ENCODE assay signal across 8 mouse cellular contexts in genomic region chr17:36835591-36836426, GRCm38 (mm10). TPM values are rescaled to one million over a fixed set of nuclear protein-coding genes. Genes with fewer than 3 reads are reported as not detected.
DNase-seq lines count a peak whose midpoint lies in the region; ATAC-seq and TF ChIP-seq lines count a peak whose summit lies in the region.

No protein-coding gene starts in this region.

- no peaks in the 10 kb centered on the region for H3K79me2 ChIP-seq in MEL (ENCODE audit: control insufficient read depth, insufficient read depth, low read length, poor library complexity)

- TF ChIP-seq CTCF in MEL (IDR thresholded peaks at IDR 0.05 in 2 of 3, conservative IDR thresholded peaks at IDR 0.05 in 1 of 3; ENCODE audit: control insufficient read depth in 1 of 3, insufficient read depth in 1 of 3, low read depth in 2 of 3, low read length in 3 of 3, poor library complexity in 1 of 3, severe bottlenecking in 1 of 3) = no peak
- TF ChIP-seq CTCF in cerebellum, adult 2 months (IDR thresholded peaks at IDR 0.05; ENCODE audit: borderline replicate concordance, insufficient read depth, low read depth, low read length) = no peak

- 44% methylated on average over 12 of the region's 12 CpGs for WGBS in cerebellum, adult 2 months
- 32% methylated on average over 12 of the region's 12 CpGs for WGBS in lung, embryonic 16.5 days

- peak; percentile 68 for DNase-seq in MEL (ENCODE audit: low read depth, low spot score)
- peak; percentile 44 to 56 for DNase-seq in cerebellum, adult 2 months
- peak; percentile 58 for DNase-seq in forelimb bud, embryonic 11.5 days (ENCODE audit: low read depth, low spot score)
- peak; percentile 65 for DNase-seq in heart, postnatal 4 days
- peak; percentile 18 to 50 for DNase-seq in layer of hippocampus, adult 8-10 months (ENCODE audit: low spot score in 2 of 2)
- peak; percentile 54 for DNase-seq in ovary, postnatal 36 days (ENCODE audit: low spot score)
- peak; percentile 61 to 70 for DNase-seq in thymus, postnatal 36 days

- H3K27ac ChIP-seq in MEL (ENCODE audit: control insufficient read depth, low read depth, low read length) = no peak overlapping the region
- H3K27ac ChIP-seq in cerebellum, adult 2 months (ENCODE audit: insufficient read depth, low read length) = no peak overlapping the region
- peak overlapping the region; percentile 86; the same call in 1 of the 2 replicates for H3K27ac ChIP-seq in lung, embryonic 16.5 days (ENCODE audit: low read length)

- peak overlapping the region; percentile 66 for H3K4me2 ChIP-seq in lung, embryonic 16.5 days (ENCODE audit: low read depth, low read length)

- H3K9me3 ChIP-seq in MEL (replicated peaks; ENCODE audit: insufficient read depth, low read length) = no peaks in the 10 kb centered on the region
- H3K9me3 ChIP-seq in lung, embryonic 16.5 days (ENCODE audit: control insufficient read depth, low read length) = no peaks in the 10 kb centered on the region

- no peak for TF ChIP-seq RAD21 in MEL (IDR thresholded peaks at IDR 0.05; ENCODE audit: low read depth, low read length)

- ATAC-seq in lung, embryonic 16.5 days (ENCODE audit: low read depth) = peak; percentile 18; the same call in 1 of the 2 replicates

- H3K9ac ChIP-seq in MEL (ENCODE audit: control insufficient read depth, low read depth, low read length, poor library complexity, severe bottlenecking) = peak overlapping the region; percentile 55; the same call in 1 of the 2 replicates
- peak overlapping the region; percentile 92 for H3K9ac ChIP-seq in lung, embryonic 16.5 days (ENCODE audit: low read length)

- peak overlapping the region; percentile 58 to 90; a peak in 3 of 4 replicates for H3K4me3 ChIP-seq in MEL (ENCODE audit: control insufficient read depth in 1 of 2, insufficient read depth in 1 of 2, low read depth in 2 of 2, low read length in 2 of 2)
- H3K4me3 ChIP-seq in cerebellum, adult 2 months (replicated peaks; ENCODE audit: insufficient read depth, low read depth, low read length) = no peak overlapping the region
- H3K4me3 ChIP-seq in lung, embryonic 16.5 days (ENCODE audit: low read length) = peak overlapping the region; percentile 77

- no peak for TF ChIP-seq POLR2A in MEL (IDR thresholded peaks at IDR 0.05; ENCODE audit: control insufficient read depth in 1 of 2, insufficient read depth in 1 of 2, low read depth in 1 of 2, low read length in 2 of 2, poor library complexity in 1 of 2)
- no peak for TF ChIP-seq POLR2A in cerebellum, adult 2 months (IDR thresholded peaks at IDR 0.05; ENCODE audit: borderline replicate concordance, insufficient read depth, low read length)

- H3K4me1 ChIP-seq in MEL (ENCODE audit: control insufficient read depth in 1 of 2, insufficient read depth in 2 of 2, low read length in 2 of 2) = peaks cover 6 to 10% of the 10 kb centered on the region in 2 experiments; a peak in 3 of 4 replicates
- peaks cover 7% of the 10 kb centered on the region for H3K4me1 ChIP-seq in cerebellum, adult 2 months (ENCODE audit: control insufficient read depth, insufficient read depth, low read length)
- H3K4me1 ChIP-seq in lung, embryonic 16.5 days (replicated peaks; ENCODE audit: control insufficient read depth, insufficient read depth, low read length) = peaks cover 13% of the 10 kb centered on the region; the same call in 1 of the 2 replicates

- peaks cover 9 to 10% of the 10 kb centered on the region in 2 experiments for H3K27me3 ChIP-seq in MEL (ENCODE audit: control insufficient read depth in 1 of 2, insufficient read depth in 2 of 2, low read length in 2 of 2)
- no peaks in the 10 kb centered on the region for H3K27me3 ChIP-seq in cerebellum, adult 2 months (ENCODE audit: control insufficient read depth, insufficient read depth, low read length)
- no peaks in the 10 kb centered on the region for H3K27me3 ChIP-seq in lung, embryonic 16.5 days (ENCODE audit: control insufficient read depth, insufficient read depth, low read depth, low read length)

- H3K36me3 ChIP-seq in MEL (ENCODE audit: control insufficient read depth in 1 of 2, insufficient read depth in 2 of 2, low read length in 2 of 2) = peaks cover 0 to 3% of the 10 kb centered on the region in 2 experiments; a peak in 2 of 4 replicates
- H3K36me3 ChIP-seq in lung, embryonic 16.5 days (ENCODE audit: control insufficient read depth, insufficient read depth, low read length) = no peaks in the 10 kb centered on the region

- no peak for TF ChIP-seq EP300 in MEL (IDR thresholded peaks at IDR 0.05; ENCODE audit: low read depth in 1 of 2, low read length in 2 of 2)

TF ChIP-seq in MEL, 35 proteins besides CTCF, POLR2A, EP300 and RAD21:
- no peak for TF ChIP-seq ZNF384 (IDR thresholded peaks at IDR 0.05; ENCODE audit: low read depth, low read length)
- TF ChIP-seq CHD2 (IDR thresholded peaks at IDR 0.05; ENCODE audit: low read length) = no peak
- no peak for TF ChIP-seq USF1 (IDR thresholded peaks at IDR 0.05; ENCODE audit: low read depth, low read length)
- no peak for TF ChIP-seq NELFE (IDR thresholded peaks at IDR 0.05; ENCODE audit: low read depth, low read length)
- no peak for TF ChIP-seq UBTF (IDR thresholded peaks at IDR 0.05; ENCODE audit: borderline replicate concordance, insufficient read depth, low read depth, low read length)
- no peak for TF ChIP-seq MXI1 (IDR thresholded peaks at IDR 0.05; ENCODE audit: low read depth, low read length)
- TF ChIP-seq GABPA (IDR thresholded peaks at IDR 0.05; ENCODE audit: low read depth, low read length) = no peak
- no peak for TF ChIP-seq RCOR1 (IDR thresholded peaks at IDR 0.05; ENCODE audit: low read depth, low read length)
- TF ChIP-seq MAFK (IDR thresholded peaks at IDR 0.05; ENCODE audit: borderline replicate concordance, low read depth, low read length) = no peak

RNA-seq across cellular contexts. Expression of gene Trim26, which starts 1.1 kb away (rescaled TPM):
- total RNA-seq in MEL (2012; rRNA removed) = 4.9 and 5.6 TPM in 2 replicates
- polyA plus RNA-seq in MEL (2012; ENCODE audit: insufficient read depth in 1 of 2, insufficient read length in 2 of 2, low read depth in 1 of 2, low replicate concordance in 2 of 2, missing spikeins in 1 of 2) = 10 to 100 TPM in 1 of 2 experiments, not detected in 1; 12.4 TPM
- polyA plus RNA-seq in cerebellum, adult 2 months (2012; rRNA removed) = 29.4 and 29.9 TPM in 2 replicates
- total RNA-seq in heart, postnatal 4 days (2021) = 10 to 100 TPM; 24.5 to 28.4 TPM
- total RNA-seq in layer of hippocampus, adult 8-10 months (2022) = 10 to 100 TPM; 22.1 to 26.5 (median 23.2) TPM
- 40.6 and 44.4 TPM in 2 replicates for polyA plus RNA-seq in lung, embryonic 16.5 days (2015; fragmentation: Nextera tagmentation; extraction: Ambion mirVana)

RNA-seq across cellular contexts. Expression of gene H2-M10.6, which starts 23.8 kb away (rescaled TPM):
- not detected in 2 replicates for total RNA-seq in MEL (2012; rRNA removed)
- not detected for polyA plus RNA-seq in MEL (2012; ENCODE audit: insufficient read depth in 1 of 2, insufficient read length in 2 of 2, low read depth in 1 of 2, low replicate concordance in 2 of 2, missing spikeins in 1 of 2)
- not detected in 2 replicates for polyA plus RNA-seq in cerebellum, adult 2 months (2012; rRNA removed)
- total RNA-seq in heart, postnatal 4 days (2021) = not detected
- total RNA-seq in layer of hippocampus, adult 8-10 months (2022) = not detected
- polyA plus RNA-seq in lung, embryonic 16.5 days (2015; fragmentation: Nextera tagmentation; extraction: Ambion mirVana) = not detected in 2 replicates

RNA-seq across cellular contexts. Expression of gene Trim15, which starts 31.2 kb away (rescaled TPM):
- total RNA-seq in MEL (2012; rRNA removed) = not detected in 2 replicates
- under 1 TPM in 1 of 2 experiments, not detected in 1; 0.07 TPM for polyA plus RNA-seq in MEL (2012; ENCODE audit: insufficient read depth in 1 of 2, insufficient read length in 2 of 2, low read depth in 1 of 2, low replicate concordance in 2 of 2, missing spikeins in 1 of 2)
- 0.14 and 0.15 TPM in 2 replicates for polyA plus RNA-seq in cerebellum, adult 2 months (2012; rRNA removed)
- not detected for total RNA-seq in heart, postnatal 4 days (2021)
- not detected for total RNA-seq in layer of hippocampus, adult 8-10 months (2022)
- polyA plus RNA-seq in lung, embryonic 16.5 days (2015; fragmentation: Nextera tagmentation; extraction: Ambion mirVana) = 0.14 TPM in 1 of 2 replicates, not detected in the other

RNA-seq across cellular contexts. Expression of gene Trim10, which starts 33.6 kb away (rescaled TPM):
- 20.6 and 30.2 TPM in 2 replicates for total RNA-seq in MEL (2012; rRNA removed)
- polyA plus RNA-seq in MEL (2012; ENCODE audit: insufficient read depth in 1 of 2, insufficient read length in 2 of 2, low read depth in 1 of 2, low replicate concordance in 2 of 2, missing spikeins in 1 of 2) = 10 to 100 TPM in 1 of 2 experiments, not detected in 1; 30.4 TPM
- 0.06 and 0.13 TPM in 2 replicates for polyA plus RNA-seq in cerebellum, adult 2 months (2012; rRNA removed)
- 1 to 10 TPM in 1 of 2 experiments, under 1 TPM in 1; 0.57 to 1.8 TPM for total RNA-seq in heart, postnatal 4 days (2021)
- not detected for total RNA-seq in layer of hippocampus, adult 8-10 months (2022)
- 3.2 and 5.1 TPM in 2 replicates for polyA plus RNA-seq in lung, embryonic 16.5 days (2015; fragmentation: Nextera tagmentation; extraction: Ambion mirVana)

RNA-seq across cellular contexts. Expression of gene Trim40, which starts 54.1 kb away (rescaled TPM):
- 0.04 TPM in 1 of 2 replicates, not detected in the other for total RNA-seq in MEL (2012; rRNA removed)
- polyA plus RNA-seq in MEL (2012; ENCODE audit: insufficient read depth in 1 of 2, insufficient read length in 2 of 2, low read depth in 1 of 2, low replicate concordance in 2 of 2, missing spikeins in 1 of 2) = under 1 TPM in 1 of 2 experiments, not detected in 1; 0.04 TPM
- polyA plus RNA-seq in cerebellum, adult 2 months (2012; rRNA removed) = 0.07 TPM in 1 of 2 replicates, not detected in the other
- not detected for total RNA-seq in heart, postnatal 4 days (2021)
- under 1 TPM in 1 of 4 experiments, not detected in 3; 0.31 TPM for total RNA-seq in layer of hippocampus, adult 8-10 months (2022)
- not detected in 2 replicates for polyA plus RNA-seq in lung, embryonic 16.5 days (2015; fragmentation: Nextera tagmentation; extraction: Ambion mirVana)
